Mouse (Mus musculus) myocyte (in vitro differentiated cells): Measurements from ENCODE around the gene Il2rb. TPM values are rescaled to one million over a fixed set of nuclear protein-coding genes. Genes with fewer than 3 reads are reported as not detected.

Experiments used
- H3K27me3 ChIP-seq: one replicate; pipeline ENCODE4 v1.6.1; 2011; ENCODE audit not compliant: control insufficient read depth, insufficient read depth, insufficient read length
- H3K36me3 ChIP-seq: one replicate; pipeline ENCODE4 v1.6.1; 2011; ENCODE audit not compliant: control insufficient read depth, insufficient read depth
- H3K4me2 ChIP-seq: one replicate; pipeline ENCODE4 v1.6.1; 2011; ENCODE audit warnings: low read depth, control low read depth
- H3K4me3 ChIP-seq: one replicate; pipeline ENCODE4 v1.5.1; 2011; ENCODE audit warnings: mild to moderate bottlenecking, control low read depth, moderate library complexity
- H3K79me2 ChIP-seq: one replicate; pipeline ENCODE4 v1.6.1; 2011; ENCODE audit not compliant: control insufficient read depth, insufficient read depth
- H3ac ChIP-seq: one replicate; pipeline ENCODE4 v1.6.1; 2011; ENCODE audit not compliant: control insufficient read depth, insufficient read length
- CEBPB ChIP-seq: IDR thresholded peaks from 2 replicates; pipeline ENCODE4 v1.6.1; 2011; ENCODE audit warnings: mild to moderate bottlenecking, moderate library complexity; ENCODE audit not compliant: poor library complexity, insufficient read depth, severe bottlenecking
- E2F4 ChIP-seq: IDR thresholded peaks from one replicate; pipeline ENCODE4 v1.6.1; 2011; ENCODE audit warnings: mild to moderate bottlenecking, control low read depth, moderate library complexity; ENCODE audit not compliant: insufficient read depth
- MYOD1 ChIP-seq, 3 experiments: IDR thresholded peaks; one replicate each; pipeline ENCODE4 v1.6.1; 2011; ENCODE audit warnings: control low read depth in 2 of 3, low read depth in 2 of 3, mild to moderate bottlenecking in 2 of 3, moderate library complexity in 1 of 3; ENCODE audit not compliant: insufficient read length in 2 of 3, control insufficient read depth in 1 of 3
- MYOG ChIP-seq, 3 experiments: IDR thresholded peaks; one replicate each; pipeline ENCODE4 v1.6.1; 2011; ENCODE audit warnings: control low read depth in 2 of 3, low read depth in 2 of 3, mild to moderate bottlenecking in 2 of 3; ENCODE audit not compliant: insufficient read length in 2 of 3, control insufficient read depth in 1 of 3, insufficient read depth in 1 of 3
- POLR2A ChIP-seq: IDR thresholded peaks from one replicate; pipeline ENCODE4 v1.6.1; 2011; ENCODE audit warnings: low read depth, mild to moderate bottlenecking, control low read depth, moderate library complexity; ENCODE audit not compliant: insufficient read length
- POLR2AphosphoS2 ChIP-seq: IDR thresholded peaks from one replicate; pipeline ENCODE4 v1.6.1; 2011; ENCODE audit warnings: low read depth, control low read depth; ENCODE audit not compliant: insufficient read length
- REST ChIP-seq: IDR thresholded peaks from one replicate; pipeline ENCODE4 v1.6.1; 2011; ENCODE audit warnings: mild to moderate bottlenecking, control low read depth, moderate library complexity; ENCODE audit not compliant: insufficient read depth, insufficient read length
- SRF ChIP-seq: IDR thresholded peaks from one replicate; pipeline ENCODE4 v1.6.1; 2011; ENCODE audit warnings: low read depth; ENCODE audit not compliant: control insufficient read depth, insufficient read length
- TCF12 ChIP-seq: IDR thresholded peaks from one replicate; pipeline ENCODE4 v1.6.1; 2011; ENCODE audit warnings: mild to moderate bottlenecking, control low read depth; ENCODE audit not compliant: poor library complexity, insufficient read depth, severe bottlenecking
- TCF3 ChIP-seq: IDR thresholded peaks from one replicate; pipeline ENCODE4 v1.6.1; 2011; ENCODE audit warnings: low read depth, control low read depth; ENCODE audit not compliant: insufficient read length
- USF1 ChIP-seq: IDR thresholded peaks from one replicate; pipeline ENCODE4 v1.6.1; 2011; ENCODE audit warnings: low read depth, mild to moderate bottlenecking, control low read depth, moderate library complexity
- polyA plus RNA-seq: library from polyadenylated mRNA; unstranded; fragments of >200 nt; fragmentation: generic; extraction: Trizol; gene quantifications from one replicate; pipeline ENCODE4 v1.2.1, GENCODE M21; 2012; ENCODE audit warnings: missing spikeins

Il2rb gene
- polyA plus RNA-seq, 1 experiment: 0.67 TPM

DNA sequence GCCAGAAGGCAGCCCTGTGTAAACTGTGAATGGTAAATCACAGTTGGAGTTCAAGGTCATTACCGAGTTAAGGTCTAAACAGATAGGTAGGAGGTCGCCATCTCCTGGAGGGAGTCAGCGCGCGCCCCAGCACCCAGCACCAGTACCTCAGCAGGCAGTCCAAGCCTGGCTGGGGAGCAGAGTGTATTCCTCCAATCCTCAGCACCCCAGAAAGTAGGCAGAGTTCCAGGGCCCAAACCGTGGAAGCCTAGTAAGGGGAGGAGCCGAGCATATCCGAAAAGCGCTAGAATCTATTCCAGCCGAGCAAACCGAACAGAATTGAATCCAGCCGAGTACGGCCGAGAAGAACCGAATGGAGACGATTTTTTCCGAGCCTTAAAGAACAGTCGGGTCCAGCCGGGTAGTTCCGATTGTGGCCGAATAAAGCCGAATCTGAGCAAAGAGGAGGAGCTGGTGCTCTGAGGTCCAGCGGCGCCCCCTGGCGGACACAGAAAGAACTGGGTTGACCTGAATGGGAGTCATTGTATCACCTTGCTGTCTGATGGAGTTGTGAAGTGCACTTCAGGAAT lies 36.9 kb upstream of the Il2rb start:
- H3K79me2 ChIP-seq: peaks cover 22% of the 10 kb centered on the region
- TF ChIP-seq MYOD1 (IDR thresholded peaks at IDR 0.05; ENCODE audit: control insufficient read depth in 1 of 3, insufficient read length in 2 of 3, low read depth in 2 of 3) (no peak), POLR2A (peak; percentile 38)
- H3ac ChIP-seq: no peak overlapping the region
- peak overlapping the region; percentile 62 for H3K4me3 ChIP-seq
- H3K27me3 ChIP-seq: no peaks in the 10 kb centered on the region
- H3K36me3 ChIP-seq: no peaks in the 10 kb centered on the region
- peak overlapping the region; percentile 93 for H3K4me2 ChIP-seq

DNA sequence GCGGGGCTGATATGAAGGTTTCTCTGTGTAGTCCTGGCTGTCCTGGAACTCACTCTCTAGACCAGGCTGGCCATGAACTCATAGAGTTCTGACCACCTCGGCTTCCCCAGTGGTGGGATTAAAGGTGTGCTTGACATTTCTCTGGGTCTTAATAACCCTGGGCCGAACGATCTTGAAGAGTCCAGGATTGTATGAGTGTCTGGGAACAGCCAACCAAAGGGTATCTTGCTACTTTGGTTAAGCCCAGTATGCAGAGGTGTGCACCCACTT lies 36.3 kb upstream of the Il2rb start:
- peak overlapping the region; percentile 62 for H3K4me3 ChIP-seq
- peaks cover 22% of the 10 kb centered on the region for H3K79me2 ChIP-seq
- TF ChIP-seq SRF: no peak
- no peak for TF ChIP-seq POLR2A
- TF ChIP-seq CEBPB: no peak
- no peak for TF ChIP-seq USF1
- TF ChIP-seq TCF12: no peak
- no peak for TF ChIP-seq POLR2AphosphoS2
- H3K27me3 ChIP-seq: no peaks in the 10 kb centered on the region
- H3K36me3 ChIP-seq: no peaks in the 10 kb centered on the region
- peak overlapping the region; percentile 93 for H3K4me2 ChIP-seq
- H3ac ChIP-seq: no peak overlapping the region

GRCm38 (mm10) chr15:78530671-78531450 lies 35.8 kb upstream of the Il2rb start, which contains the start of gene C1qtnf6:
TSS of gene C1qtnf6 (minus strand) at chr15:78531416.
- H3K36me3 ChIP-seq: no peaks in the 10 kb centered on the region
- no peaks in the 10 kb centered on the region for H3K27me3 ChIP-seq
- no peak for TF ChIP-seq USF1
- H3K4me2 ChIP-seq: peak within 1 kb of the TSS; percentile 93
- peak within 1 kb of the TSS; percentile 62 for H3K4me3 ChIP-seq
- peaks cover 22% of the 10 kb centered on the region for H3K79me2 ChIP-seq
- no peak within 1 kb of the TSS for H3ac ChIP-seq

DNA sequence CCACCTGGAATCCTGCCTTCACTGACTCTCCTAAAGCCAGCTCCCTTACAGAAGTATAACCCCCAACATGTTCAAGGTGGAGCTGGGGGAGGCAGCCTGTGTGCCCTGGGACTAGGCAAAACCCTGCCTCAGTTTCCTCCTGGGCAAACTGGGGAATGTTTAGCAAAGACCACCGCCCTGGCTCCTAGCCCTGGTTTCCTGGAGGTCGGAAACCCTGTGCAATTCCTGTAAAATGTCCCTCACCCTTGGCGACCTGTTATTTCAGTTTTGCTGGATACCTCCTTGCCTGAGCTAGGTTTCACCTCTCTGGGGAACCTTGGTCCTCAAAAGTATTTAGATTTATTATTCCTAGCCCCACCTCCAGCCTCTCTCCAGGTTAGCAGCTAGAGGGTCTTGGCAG lies 35.1 kb upstream of the Il2rb start:
- H3K4me3 ChIP-seq: peak overlapping the region; percentile 62
- TF ChIP-seq REST: no peak
- no peaks in the 10 kb centered on the region for H3K27me3 ChIP-seq
- H3K79me2 ChIP-seq: peaks cover 22% of the 10 kb centered on the region
- H3ac ChIP-seq: no peak overlapping the region
- H3K4me2 ChIP-seq: peak overlapping the region; percentile 93
- H3K36me3 ChIP-seq: no peaks in the 10 kb centered on the region

DNA sequence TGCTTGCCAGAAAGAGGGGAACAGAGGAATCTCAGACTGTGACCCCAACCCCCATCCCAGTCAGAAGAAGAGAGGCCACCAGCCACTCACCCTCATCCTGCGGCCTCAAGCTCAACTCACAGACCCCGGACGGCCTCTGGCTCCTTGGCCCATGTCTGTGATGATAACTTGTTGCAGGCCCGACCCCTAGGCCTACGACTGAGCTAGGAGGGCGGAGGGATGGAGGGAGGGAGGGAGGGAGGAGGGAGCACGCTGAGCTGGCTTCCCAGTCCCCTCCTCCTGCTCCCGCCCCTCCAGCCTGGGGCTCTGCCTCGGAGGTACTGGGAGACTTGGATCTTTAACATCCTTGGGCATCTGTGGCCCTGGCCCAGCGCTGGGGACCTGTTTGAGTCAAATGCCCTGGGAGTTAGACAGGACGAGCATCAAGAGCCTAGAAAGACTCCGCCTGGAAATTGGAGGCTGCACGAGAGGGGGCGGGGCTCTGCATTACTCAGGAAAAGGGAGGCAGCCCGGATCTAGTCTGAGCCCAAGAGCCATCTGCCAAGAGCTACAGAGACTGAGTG lies 34.4 kb upstream of the Il2rb start:
- Histone ChIP-seq H3K36me3 (no peaks in the 10 kb centered on the region), H3K79me2 (peaks cover 22% of the 10 kb centered on the region), H3K4me3 (peak overlapping the region; percentile 62), H3ac (peak overlapping the region; percentile 9), H3K27me3 (no peaks in the 10 kb centered on the region), H3K4me2 (peak overlapping the region; percentile 93)
- TF ChIP-seq POLR2A: peak; percentile 62
- peak; percentile 48 for TF ChIP-seq POLR2AphosphoS2
- no peak for TF ChIP-seq MYOG (IDR thresholded peaks at IDR 0.05; ENCODE audit: control insufficient read depth in 1 of 3, insufficient read depth in 1 of 3, insufficient read length in 2 of 3, low read depth in 2 of 3)

DNA sequence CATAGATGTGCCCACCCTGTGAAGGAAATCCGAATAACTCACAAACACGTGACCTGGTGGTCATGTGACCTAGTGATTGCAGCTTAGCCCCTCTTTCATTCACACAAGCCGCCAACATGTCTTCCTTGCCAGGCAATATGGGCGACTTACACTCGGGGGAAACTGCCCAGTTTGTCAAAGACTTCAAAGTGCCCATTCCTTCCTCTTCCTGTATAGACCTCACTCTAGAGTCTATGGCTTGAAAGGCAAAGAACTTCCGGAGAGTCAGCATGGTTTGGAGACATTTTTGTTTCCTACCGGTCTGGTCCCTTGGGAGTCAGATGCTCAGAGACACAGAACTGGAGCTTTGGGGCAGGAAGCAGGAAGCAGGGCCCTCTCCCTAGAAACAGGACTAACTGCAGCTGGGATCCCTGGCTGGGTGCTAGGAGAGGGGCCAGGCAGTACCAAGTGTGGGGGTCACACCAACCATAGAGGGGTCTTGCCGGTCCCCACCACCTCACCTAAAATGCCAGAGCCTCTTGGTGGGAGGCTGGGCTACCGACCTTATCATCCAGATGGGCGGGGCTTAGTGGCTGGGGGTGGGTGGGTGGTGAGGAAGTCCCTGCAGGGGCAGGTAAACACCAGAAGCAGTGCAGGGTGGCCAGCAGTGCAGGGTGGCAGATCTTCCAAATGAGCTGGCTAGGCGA lies 33.8 kb upstream of the Il2rb start:
- Histone ChIP-seq H3ac (peak overlapping the region; percentile 9), H3K4me3 (peak overlapping the region; percentile 62), H3K79me2 (peaks cover 22% of the 10 kb centered on the region), H3K4me2 (peak overlapping the region; percentile 93), H3K36me3 (no peaks in the 10 kb centered on the region), H3K27me3 (no peaks in the 10 kb centered on the region)
- TF ChIP-seq MYOD1 (IDR thresholded peaks at IDR 0.05; ENCODE audit: control insufficient read depth in 1 of 3, insufficient read length in 2 of 3, low read depth in 2 of 3): no peak
- TF ChIP-seq TCF12: no peak
- no peak for TF ChIP-seq TCF3
- TF ChIP-seq USF1: peak; percentile 94
- TF ChIP-seq POLR2A: peak; percentile 14
- TF ChIP-seq E2F4: no peak
- TF ChIP-seq SRF: no peak
- no peak for TF ChIP-seq POLR2AphosphoS2
